11 mouse cellular contexts compared by ENCODE assay signal in genomic region chr2:33165229-33165628, GRCm38 (mm10). TPM values are rescaled to one million over a fixed set of nuclear protein-coding genes. Genes with fewer than 3 reads are reported as not detected.
DNase-seq lines count a peak whose midpoint lies in the region; ATAC-seq lines count a peak whose summit lies in the region.
"Had no signal": no experiment of that assay in that cellular context is flagged by ENCODE, and none has a peak within 500 bp of the region (broad histone marks: within the 10 kb centered on the region; RNA-seq: fewer than 3 reads in every experiment).

No protein-coding gene starts in this region.

- peak; percentile 25; the same call in 1 of the 2 replicates for ATAC-seq in lung, embryonic 16.5 days (ENCODE audit: low read depth)
- ATAC-seq in heart, embryonic 16.5 days (replicated peaks; ENCODE audit: extremely low read depth, insufficient read depth, low FRiP score): no peak
- ATAC-seq in kidney, embryonic 14.5 days (ENCODE audit: low FRiP score, low TSS enrichment): no peak
- ATAC-seq in neural tube, embryonic 15.5 days (ENCODE audit: low FRiP score): no peak

- intact Hi-C loops in left cerebral cortex, postnatal 14 days (cut with DNase I): no loop called here

- H3K9ac ChIP-seq in lung, embryonic 16.5 days (ENCODE audit: low read length): peak overlapping the region; percentile 19; the same call in 1 of the 2 replicates
- peak overlapping the region; percentile 44 for H3K9ac ChIP-seq in heart, embryonic 16.5 days (ENCODE audit: low read length)
- H3K9ac ChIP-seq in kidney, embryonic 14.5 days (ENCODE audit: low read depth, low read length): no peak overlapping the region
- H3K9ac ChIP-seq in neural tube, embryonic 15.5 days (replicated peaks): no peak overlapping the region

- H3K4me2 ChIP-seq in lung, embryonic 16.5 days (ENCODE audit: low read depth, low read length): no peak overlapping the region
- H3K4me2 ChIP-seq in heart, embryonic 16.5 days (ENCODE audit: low read depth, low read length): no peak overlapping the region
- no peak overlapping the region for H3K4me2 ChIP-seq in kidney, embryonic 14.5 days (replicated peaks; ENCODE audit: low read depth, low read length)
- H3K4me2 ChIP-seq in neural tube, embryonic 15.5 days: no peak overlapping the region

- no peaks in the 10 kb centered on the region for H3K27me3 ChIP-seq in lung, embryonic 16.5 days (ENCODE audit: control insufficient read depth, insufficient read depth, low read depth, low read length)
- H3K27me3 ChIP-seq in heart, embryonic 16.5 days (ENCODE audit: control insufficient read depth, insufficient read depth, low read length): no peaks in the 10 kb centered on the region
- H3K27me3 ChIP-seq in kidney, embryonic 14.5 days (ENCODE audit: control insufficient read depth, insufficient read depth, low read length): no peaks in the 10 kb centered on the region
- H3K27me3 ChIP-seq in neural tube, embryonic 15.5 days (replicated peaks): no peaks in the 10 kb centered on the region

- no peak overlapping the region for H3K4me3 ChIP-seq in lung, embryonic 16.5 days (ENCODE audit: low read length)
- no peak overlapping the region for H3K4me3 ChIP-seq in heart, embryonic 16.5 days (ENCODE audit: low read length)
- no peak overlapping the region for H3K4me3 ChIP-seq in kidney, embryonic 14.5 days (ENCODE audit: low read length)
- H3K4me3 ChIP-seq in neural tube, embryonic 15.5 days (replicated peaks): no peak overlapping the region
- H3K4me3 ChIP-seq: midbrain, embryonic 10.5 days had no signal

- peaks cover 23% of the 10 kb centered on the region for H3K4me1 ChIP-seq in lung, embryonic 16.5 days (replicated peaks; ENCODE audit: control insufficient read depth, insufficient read depth, low read length)
- peaks cover 33% of the 10 kb centered on the region for H3K4me1 ChIP-seq in heart, embryonic 16.5 days (ENCODE audit: control insufficient read depth, insufficient read depth, low read length)
- H3K4me1 ChIP-seq in kidney, embryonic 14.5 days (ENCODE audit: control insufficient read depth, insufficient read depth, low read length): peaks cover 25% of the 10 kb centered on the region
- H3K4me1 ChIP-seq in neural tube, embryonic 15.5 days: peaks cover 15% of the 10 kb centered on the region; the same call in 1 of the 2 replicates

- peak overlapping the region; percentile 79 for H3K27ac ChIP-seq in lung, embryonic 16.5 days (ENCODE audit: low read length)
- H3K27ac ChIP-seq in heart, embryonic 16.5 days (ENCODE audit: low read length): peak overlapping the region; percentile 80
- H3K27ac ChIP-seq in kidney, embryonic 14.5 days (ENCODE audit: low read depth, low read length): peak overlapping the region; percentile 81
- 0 out of 2 replicates have a peak overlapping the region, but pooled peaks have one; percentile 28 for H3K27ac ChIP-seq in neural tube, embryonic 15.5 days (replicated peaks)
- H3K27ac ChIP-seq: midbrain, embryonic 10.5 days had no signal

- 64% methylated on average over 4 of the region's 4 CpGs for WGBS in lung, embryonic 16.5 days
- WGBS in heart, embryonic 16.5 days: 62% methylated on average over 4 of the region's 4 CpGs
- 48% methylated on average over 4 of the region's 4 CpGs for WGBS in kidney, embryonic 14.5 days
- WGBS in neural tube, embryonic 15.5 days: 75% methylated on average over 4 of the region's 4 CpGs

- H3K36me3 ChIP-seq in lung, embryonic 16.5 days (ENCODE audit: control insufficient read depth, insufficient read depth, low read length): no peaks in the 10 kb centered on the region
- no peaks in the 10 kb centered on the region for H3K36me3 ChIP-seq in heart, embryonic 16.5 days (ENCODE audit: control insufficient read depth, insufficient read depth)
- no peaks in the 10 kb centered on the region for H3K36me3 ChIP-seq in kidney, embryonic 14.5 days (ENCODE audit: control insufficient read depth, insufficient read depth, low read length)
- peaks cover 29% of the 10 kb centered on the region for H3K36me3 ChIP-seq in neural tube, embryonic 15.5 days

- H3K9me3 ChIP-seq in lung, embryonic 16.5 days (ENCODE audit: control insufficient read depth, low read length): no peaks in the 10 kb centered on the region
- no peaks in the 10 kb centered on the region for H3K9me3 ChIP-seq in heart, embryonic 16.5 days (replicated peaks; ENCODE audit: control insufficient read depth, low read length)
- no peaks in the 10 kb centered on the region for H3K9me3 ChIP-seq in kidney, embryonic 14.5 days (ENCODE audit: control insufficient read depth, low read length)
- no peaks in the 10 kb centered on the region for H3K9me3 ChIP-seq in neural tube, embryonic 15.5 days (replicated peaks)
- H3K9me3 ChIP-seq: G1E; midbrain, embryonic 10.5 days had no signal

- no peak for DNase-seq in lung, postnatal 36 days
- no peak for DNase-seq in cerebellum, postnatal 14 days
- DNase-seq in thymus, postnatal 4 days: no peak
- DNase-seq in left cerebral cortex, postnatal 14 days (ENCODE audit: low spot score in 2 of 2): no peak
- DNase-seq: adrenal gland, adult 8-10 months had no signal

RNA-seq across cellular contexts. Expression of gene Garnl3, which starts 33.8 kb away (rescaled TPM):
- 9.3 and 11.0 TPM in 2 replicates for polyA plus RNA-seq in lung, embryonic 16.5 days (2015; fragmentation: Nextera tagmentation; extraction: Ambion mirVana)
- 8.2 and 8.3 TPM in 2 replicates for polyA plus RNA-seq in heart, embryonic 16.5 days (2015; fragmentation: Nextera tagmentation; extraction: Ambion mirVana)
- 11.6 and 12.1 TPM in 2 replicates for polyA plus RNA-seq in kidney, embryonic 14.5 days (2014; fragmentation: Nextera tagmentation; extraction: Ambion mirVana)
- polyA plus RNA-seq in neural tube, embryonic 15.5 days (2015; fragmentation: Nextera tagmentation; extraction: Ambion mirVana): 49.6 and 62.3 TPM in 2 replicates
- total RNA-seq in left cerebral cortex, postnatal 14 days (2021): 100 to 1,000 TPM; 156 to 159 TPM
- polyA plus RNA-seq: G1E had no signal

RNA-seq across cellular contexts. Expression of gene Angptl2, which starts 50.6 kb away (rescaled TPM):
- polyA plus RNA-seq in lung, embryonic 16.5 days (2015; fragmentation: Nextera tagmentation; extraction: Ambion mirVana): 35.8 TPM in 2 replicates
- polyA plus RNA-seq in heart, embryonic 16.5 days (2015; fragmentation: Nextera tagmentation; extraction: Ambion mirVana): 75.1 and 76.4 TPM in 2 replicates
- polyA plus RNA-seq in kidney, embryonic 14.5 days (2014; fragmentation: Nextera tagmentation; extraction: Ambion mirVana): 21.1 and 27.0 TPM in 2 replicates
- 12.0 and 18.0 TPM in 2 replicates for polyA plus RNA-seq in neural tube, embryonic 15.5 days (2015; fragmentation: Nextera tagmentation; extraction: Ambion mirVana)
- 1 to 10 TPM; 3.1 to 3.6 TPM for total RNA-seq in left cerebral cortex, postnatal 14 days (2021)
- polyA plus RNA-seq: G1E had no signal

Comparison
In these comparisons a context has a peak if more than half of its experiments do, and no peak if none do; other contexts are left out.
1. H3K27ac ChIP-seq: peak in every context shown above with its lines; median percentile 81 in kidney, embryonic 14.5 days; 80 in heart, embryonic 16.5 days; 79 in lung, embryonic 16.5 days; 28 in neural tube, embryonic 15.5 days.
2. H3K9ac ChIP-seq: peak in lung, embryonic 16.5 days (single experiment) and heart, embryonic 16.5 days (single experiment); none in kidney, embryonic 14.5 days (single experiment) and neural tube, embryonic 15.5 days (single experiment).